Mouse (Mus musculus): ENCODE data around the gene Snn.

DNA sequence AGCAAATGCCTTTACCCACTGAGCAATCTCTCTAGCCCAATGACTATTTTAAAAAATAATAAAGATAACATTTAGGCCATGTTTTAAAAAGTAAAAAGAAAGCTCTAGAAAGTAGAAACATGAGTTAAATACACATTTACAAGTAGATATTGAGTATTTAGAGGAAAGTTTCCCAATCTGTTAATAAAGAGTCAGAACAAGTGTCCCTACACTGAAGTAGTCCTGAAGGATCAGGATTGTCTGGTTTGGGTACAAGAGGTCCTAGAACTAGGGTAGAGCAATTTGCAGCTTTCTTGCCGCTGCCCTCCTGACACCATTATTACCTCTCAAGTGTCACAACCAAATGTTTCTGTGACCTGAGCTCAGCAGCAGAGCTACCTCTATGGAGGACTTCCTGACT lies 63.4 kb downstream of the Snn start:
- no peak for TF ChIP-seq TCF12 (IDR thresholded peaks at IDR 0.05; ENCODE audit: insufficient read depth, poor library complexity, severe bottlenecking)
- TF ChIP-seq MYOD1 (IDR thresholded peaks at IDR 0.05; ENCODE audit: control insufficient read depth in 1 of 3, insufficient read length in 2 of 3, low read depth in 2 of 3): no peak
- no peak for TF ChIP-seq POLR2A (IDR thresholded peaks at IDR 0.05; ENCODE audit: insufficient read length, low read depth)
- TF ChIP-seq E2F4 (IDR thresholded peaks at IDR 0.05; ENCODE audit: insufficient read depth): no peak
- TF ChIP-seq MAX (IDR thresholded peaks at IDR 0.05; ENCODE audit: low read depth): no peak
- TF ChIP-seq USF1 (IDR thresholded peaks at IDR 0.05; ENCODE audit: low read depth): no peak
